Mouse (Mus musculus): ENCODE results near the gene Chrm3. TPM values are rescaled to one million over a fixed set of nuclear protein-coding genes. Genes with fewer than 3 reads are reported as not detected.

Chrm3 gene
- polyA plus RNA-seq, 1 experiment from 2014 or later, result 0.65 TPM

DNA sequence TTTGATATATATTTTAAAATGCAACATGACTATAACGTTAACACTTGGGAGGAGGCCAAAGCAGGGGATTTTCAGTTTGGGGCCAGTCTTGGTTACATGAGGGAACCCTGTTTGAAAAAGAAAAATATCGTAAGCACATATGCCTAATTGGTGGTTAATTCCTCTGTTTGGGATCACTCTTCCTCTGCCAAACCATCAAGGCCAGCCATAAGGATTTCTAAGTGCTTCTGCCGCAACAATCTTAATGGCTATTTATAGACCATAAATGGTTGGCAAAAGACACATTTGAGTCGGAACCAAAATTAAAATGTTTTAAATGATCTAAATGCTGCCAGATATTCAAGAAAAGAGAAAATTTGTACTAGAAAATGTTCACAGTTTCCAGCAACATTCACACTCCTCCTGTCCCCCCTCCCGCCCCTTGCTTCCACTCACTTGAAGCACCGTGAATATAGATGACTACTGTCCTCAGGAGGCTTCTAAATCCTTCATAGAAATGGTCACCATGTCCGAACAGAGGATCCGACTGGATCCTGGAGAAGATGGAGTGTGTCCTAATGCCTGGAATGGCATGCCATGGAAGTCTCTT is 307.3 kb downstream of the Chrm3 start:
- no peak overlapping the region for H3K9ac ChIP-seq (ENCODE audit: low read length)
- H3K4me2 ChIP-seq (ENCODE audit: low read length), result no peak overlapping the region
- no peak overlapping the region for H3K27ac ChIP-seq (ENCODE audit: low read depth, low read length)
- 82% methylated on average over 8 of the region's 8 CpGs for whole genome bisulfite sequencing
- H3K36me3 ChIP-seq (ENCODE audit: control insufficient read depth, insufficient read depth, low read length), result no peaks in the 10 kb centered on the region
- no peaks in the 10 kb centered on the region for H3K27me3 ChIP-seq (replicated peaks; ENCODE audit: control insufficient read depth, insufficient read depth, low read length)
- peak; percentile 58 for DNase-seq (ENCODE audit: low spot score)
- ATAC-seq, result peak; percentile 50; the same call in 1 of the 2 replicates
- no peak overlapping the region for H3K4me3 ChIP-seq (ENCODE audit: low read depth, low read length)
- no peaks in the 10 kb centered on the region for H3K4me1 ChIP-seq (ENCODE audit: control insufficient read depth, insufficient read depth, low read length)
- no peaks in the 10 kb centered on the region for H3K9me3 ChIP-seq (replicated peaks; ENCODE audit: control insufficient read depth, low read length)

DNA sequence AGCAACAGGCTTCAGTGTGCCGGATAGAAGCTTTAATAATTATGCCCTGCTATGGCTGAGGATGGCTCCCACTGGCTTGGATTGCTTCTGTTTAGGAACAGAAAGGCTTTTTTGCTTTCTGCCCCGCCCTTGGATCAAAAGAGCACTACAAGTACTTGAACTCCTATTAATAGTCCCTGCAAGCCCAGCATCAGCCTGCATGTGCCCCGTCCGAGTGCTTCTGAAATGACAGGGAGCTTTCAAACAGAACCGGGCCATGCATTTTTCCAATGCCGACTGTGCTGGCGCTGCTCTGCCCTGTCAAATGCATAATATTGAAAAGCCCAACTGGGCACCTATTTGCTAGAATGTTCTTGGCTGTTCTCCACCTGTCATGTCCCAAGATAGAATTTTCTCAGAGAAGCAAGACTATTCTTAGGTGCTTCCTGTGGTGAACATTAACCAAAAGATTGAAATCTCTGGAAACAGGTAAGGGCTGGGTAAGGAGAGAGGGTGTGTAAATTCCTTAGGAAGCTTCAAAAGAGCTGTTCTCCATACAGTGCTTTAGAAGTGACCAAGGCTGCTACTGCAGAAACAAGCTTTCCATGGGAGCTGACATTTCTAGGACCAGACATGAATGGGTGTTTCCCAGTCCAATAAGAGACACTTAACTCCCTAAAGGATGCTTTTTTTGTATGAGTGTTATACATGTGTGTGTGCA is 314.8 kb downstream of the Chrm3 start:
- Histone ChIP-seq H3K9me3 (replicated peaks; ENCODE audit: control insufficient read depth, low read length) (no peaks in the 10 kb centered on the region), H3K27me3 (replicated peaks; ENCODE audit: control insufficient read depth, insufficient read depth, low read length) (no peaks in the 10 kb centered on the region), H3K4me3 (ENCODE audit: low read depth, low read length) (no peak overlapping the region), H3K4me2 (ENCODE audit: low read length) (no peak overlapping the region), H3K4me1 (ENCODE audit: control insufficient read depth, insufficient read depth, low read length) (no peaks in the 10 kb centered on the region), H3K9ac (ENCODE audit: low read length) (no peak overlapping the region), H3K36me3 (ENCODE audit: control insufficient read depth, insufficient read depth, low read length) (no peaks in the 10 kb centered on the region), H3K27ac (ENCODE audit: low read depth, low read length) (no peak overlapping the region)
- ATAC-seq (no peak), DNase-seq (ENCODE audit: low spot score) (no peak)
- 80% methylated on average over 7 of the region's 7 CpGs for WGBS

DNA sequence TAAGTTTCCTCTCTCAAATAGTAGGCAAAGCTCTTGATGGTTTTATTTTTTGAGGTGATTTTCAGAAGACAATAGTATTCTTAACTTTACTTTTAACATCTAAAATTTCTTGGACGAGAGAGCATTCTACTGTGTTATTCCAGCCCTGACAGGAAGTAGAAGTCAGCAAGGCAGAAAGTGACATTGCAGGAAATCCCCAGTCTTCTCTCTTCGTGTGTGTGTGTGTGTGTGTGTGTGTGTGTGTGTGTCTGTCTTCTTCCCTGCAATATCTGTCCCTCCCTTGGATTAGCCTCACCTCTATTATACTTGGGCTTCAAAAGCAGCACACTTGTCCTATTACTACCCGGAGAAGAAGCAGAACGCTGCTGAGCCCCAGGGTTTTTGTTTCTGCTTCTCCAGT is 316.6 kb downstream of the Chrm3 start:
- Histone ChIP-seq H3K4me2 (ENCODE audit: low read length) (no peak overlapping the region), H3K27me3 (replicated peaks; ENCODE audit: control insufficient read depth, insufficient read depth, low read length) (no peaks in the 10 kb centered on the region), H3K4me3 (ENCODE audit: low read depth, low read length) (no peak overlapping the region), H3K36me3 (ENCODE audit: control insufficient read depth, insufficient read depth, low read length) (no peaks in the 10 kb centered on the region), H3K9ac (ENCODE audit: low read length) (no peak overlapping the region), H3K4me1 (ENCODE audit: control insufficient read depth, insufficient read depth, low read length) (no peaks in the 10 kb centered on the region), H3K9me3 (replicated peaks; ENCODE audit: control insufficient read depth, low read length) (no peaks in the 10 kb centered on the region), H3K27ac (ENCODE audit: low read depth, low read length) (no peak overlapping the region)
- WGBS, result 79% methylated on average over 4 of the region's 4 CpGs
- no peak for DNase-seq (ENCODE audit: low spot score)
- ATAC-seq, result no peak

DNA sequence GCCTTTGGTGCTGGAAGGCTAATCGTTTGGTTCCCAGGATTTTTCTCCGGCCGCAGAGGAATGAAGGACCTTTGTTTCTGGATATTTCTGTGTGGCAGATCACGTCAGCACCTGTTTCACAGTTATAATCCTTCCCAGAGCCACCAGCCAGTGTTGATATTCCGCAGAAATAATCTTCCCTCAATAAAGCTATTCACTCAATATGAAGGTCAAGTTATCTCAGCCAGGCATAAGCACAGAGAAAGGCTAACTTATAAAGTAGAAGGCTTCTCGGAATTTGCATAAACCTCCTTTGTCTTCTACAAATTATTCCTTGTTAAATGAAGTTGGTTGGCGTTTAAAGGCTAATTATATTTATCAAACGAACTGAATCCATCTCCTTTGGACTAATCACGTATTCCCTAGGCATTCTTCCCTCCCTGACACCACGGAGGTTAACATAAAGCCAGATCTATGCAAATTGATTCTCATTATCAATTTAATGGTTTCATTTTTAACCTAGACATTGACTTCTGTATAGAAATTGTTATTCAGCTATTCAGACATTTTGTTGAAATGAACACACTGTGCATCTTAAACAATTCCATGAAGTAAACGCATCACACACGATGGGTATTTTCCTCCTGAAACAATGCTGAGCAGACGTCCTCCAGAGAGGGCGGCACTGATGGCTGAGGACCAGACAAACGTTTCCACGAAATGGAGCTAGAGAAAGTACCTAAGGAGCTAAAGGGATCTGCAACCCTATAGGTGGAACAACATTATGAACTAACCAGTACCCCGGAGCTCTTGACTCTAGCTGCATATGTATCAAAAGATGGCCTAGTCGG is 326.9 kb downstream of the Chrm3 start:
- DNase-seq (ENCODE audit: low spot score), result peak; percentile 27
- H3K27ac ChIP-seq (ENCODE audit: low read depth, low read length), result no peak overlapping the region

DNA sequence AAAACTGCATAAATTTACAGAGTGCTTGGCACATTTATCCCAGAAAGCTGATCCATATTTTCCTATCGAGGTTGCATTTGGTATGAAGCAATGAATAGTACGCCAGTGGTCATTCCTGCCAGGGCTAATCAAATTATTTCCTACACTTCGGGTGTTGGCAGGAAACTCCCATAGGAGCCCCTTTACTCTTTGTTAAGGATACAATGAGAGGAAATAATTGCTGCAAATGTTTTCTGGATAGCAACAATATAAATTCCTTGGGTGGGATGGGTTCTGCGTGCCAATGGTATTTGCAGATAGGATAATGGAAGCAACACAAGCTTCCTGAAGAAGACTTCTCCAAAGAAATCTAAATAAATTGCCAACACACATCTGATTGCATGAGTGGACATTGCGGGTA is 329.1 kb downstream of the Chrm3 start:
- Histone ChIP-seq H3K4me2 (ENCODE audit: low read length) (no peak overlapping the region), H3K27ac (ENCODE audit: low read depth, low read length) (no peak overlapping the region), H3K9me3 (replicated peaks; ENCODE audit: control insufficient read depth, low read length) (no peaks in the 10 kb centered on the region), H3K4me3 (ENCODE audit: low read depth, low read length) (no peak overlapping the region), H3K4me1 (ENCODE audit: control insufficient read depth, insufficient read depth, low read length) (peaks cover 8% of the 10 kb centered on the region), H3K36me3 (ENCODE audit: control insufficient read depth, insufficient read depth, low read length) (no peaks in the 10 kb centered on the region), H3K9ac (ENCODE audit: low read length) (no peak overlapping the region), H3K27me3 (replicated peaks; ENCODE audit: control insufficient read depth, insufficient read depth, low read length) (no peaks in the 10 kb centered on the region)
- ATAC-seq (no peak), DNase-seq (ENCODE audit: low spot score) (no peak)
- 63% methylated on average over 5 of the region's 5 CpGs for WGBS

More for the DNA sequence above, 326.9 kb downstream of the Chrm3 start:
- Histone ChIP-seq H3K27me3 (replicated peaks; ENCODE audit: control insufficient read depth, insufficient read depth, low read length) (no peaks in the 10 kb centered on the region), H3K9ac (ENCODE audit: low read length) (no peak overlapping the region), H3K9me3 (replicated peaks; ENCODE audit: control insufficient read depth, low read length) (no peaks in the 10 kb centered on the region), H3K36me3 (ENCODE audit: control insufficient read depth, insufficient read depth, low read length) (no peaks in the 10 kb centered on the region), H3K4me3 (ENCODE audit: low read depth, low read length) (no peak overlapping the region), H3K4me2 (ENCODE audit: low read length) (no peak overlapping the region), H3K4me1 (ENCODE audit: control insufficient read depth, insufficient read depth, low read length) (peaks cover 8% of the 10 kb centered on the region)
- ATAC-seq, result peak; percentile 57
- 20% methylated on average over 17 of the region's 18 CpGs for WGBS

DNA sequence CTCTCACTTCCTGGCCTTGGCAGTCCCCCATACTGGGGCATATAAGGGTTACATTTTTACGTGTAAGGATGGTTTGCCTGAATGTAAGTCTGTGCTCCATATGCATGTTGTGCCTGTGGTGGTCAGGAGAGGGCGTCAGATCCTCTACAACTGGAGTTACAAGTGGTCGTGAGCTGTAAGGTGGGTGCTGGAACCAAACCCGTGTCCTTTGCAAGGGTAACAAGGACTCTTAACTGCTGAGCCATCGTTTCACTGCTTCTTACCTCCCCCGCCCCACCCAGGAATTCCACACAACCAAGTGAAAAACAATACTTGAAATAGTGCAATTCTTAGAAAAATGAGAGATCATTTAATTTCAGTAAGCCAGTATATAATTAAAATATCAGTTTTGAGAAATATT is 330.7 kb downstream of the Chrm3 start:
- no peak overlapping the region for H3K4me3 ChIP-seq (ENCODE audit: low read depth, low read length)
- no peak for ATAC-seq

DNA sequence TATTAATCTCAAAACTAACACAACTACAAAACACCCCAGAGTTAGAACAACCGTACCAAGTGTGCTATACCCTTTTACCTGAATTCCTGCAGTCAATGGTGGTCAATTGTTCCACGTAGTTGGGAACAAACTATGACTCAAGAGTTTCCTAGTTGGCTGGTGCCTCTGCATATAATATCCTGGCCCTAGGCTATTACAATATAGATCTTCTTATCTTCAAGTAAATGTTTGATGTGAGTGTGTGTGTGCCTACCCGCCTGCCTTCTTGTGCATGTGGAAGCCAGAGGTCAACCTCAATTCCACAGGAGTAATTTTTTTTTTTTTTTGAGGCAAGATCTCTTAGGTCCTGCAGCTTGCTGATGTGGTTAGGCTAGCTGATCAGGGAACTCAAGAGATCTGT is 335.5 kb downstream of the Chrm3 start:
- WGBS, result 87% methylated on average over 3 of the region's 3 CpGs
- Histone ChIP-seq H3K4me3 (ENCODE audit: low read depth, low read length) (no peak overlapping the region), H3K27ac (ENCODE audit: low read depth, low read length) (no peak overlapping the region), H3K27me3 (replicated peaks; ENCODE audit: control insufficient read depth, insufficient read depth, low read length) (no peaks in the 10 kb centered on the region), H3K4me2 (ENCODE audit: low read length) (no peak overlapping the region), H3K9ac (ENCODE audit: low read length) (no peak overlapping the region), H3K9me3 (replicated peaks; ENCODE audit: control insufficient read depth, low read length) (no peaks in the 10 kb centered on the region), H3K4me1 (ENCODE audit: control insufficient read depth, insufficient read depth, low read length) (no peaks in the 10 kb centered on the region), H3K36me3 (ENCODE audit: control insufficient read depth, insufficient read depth, low read length) (no peaks in the 10 kb centered on the region)
- ATAC-seq, result no peak
- DNase-seq (ENCODE audit: low spot score), result no peak

More for the DNA sequence above, 330.7 kb downstream of the Chrm3 start:
- H3K27ac ChIP-seq (ENCODE audit: low read depth, low read length), result no peak overlapping the region
- no peaks in the 10 kb centered on the region for H3K9me3 ChIP-seq (replicated peaks; ENCODE audit: control insufficient read depth, low read length)
- no peak for DNase-seq (ENCODE audit: low spot score)
- H3K4me1 ChIP-seq (ENCODE audit: control insufficient read depth, insufficient read depth, low read length), result peaks cover 8% of the 10 kb centered on the region
- no peak overlapping the region for H3K9ac ChIP-seq (ENCODE audit: low read length)
- H3K4me2 ChIP-seq (ENCODE audit: low read length), result no peak overlapping the region
- no peaks in the 10 kb centered on the region for H3K27me3 ChIP-seq (replicated peaks; ENCODE audit: control insufficient read depth, insufficient read depth, low read length)
- 89% methylated on average over 6 of the region's 6 CpGs for WGBS
- no peaks in the 10 kb centered on the region for H3K36me3 ChIP-seq (ENCODE audit: control insufficient read depth, insufficient read depth, low read length)

DNA sequence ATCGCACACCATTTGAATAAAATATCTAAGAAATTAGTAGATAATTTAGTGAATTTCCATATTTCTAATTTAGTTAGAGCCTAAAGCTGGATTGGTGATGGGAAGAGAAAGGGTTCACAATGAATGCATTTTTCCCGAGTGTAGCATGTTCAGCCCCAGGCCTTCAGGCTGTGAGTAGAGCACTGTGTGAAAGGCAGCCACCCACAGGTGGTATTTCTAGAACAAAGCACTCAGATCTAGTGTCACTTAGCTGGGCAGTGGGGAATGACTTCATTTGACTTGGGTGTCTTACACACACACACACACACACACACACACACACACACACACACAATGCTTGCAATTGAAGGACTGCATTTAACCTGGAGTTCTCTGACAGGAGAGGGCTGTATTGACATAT is 337.5 kb downstream of the Chrm3 start:
- Histone ChIP-seq H3K9ac (ENCODE audit: low read length) (no peak overlapping the region), H3K4me3 (ENCODE audit: low read depth, low read length) (no peak overlapping the region), H3K36me3 (ENCODE audit: control insufficient read depth, insufficient read depth, low read length) (no peaks in the 10 kb centered on the region), H3K27me3 (replicated peaks; ENCODE audit: control insufficient read depth, insufficient read depth, low read length) (no peaks in the 10 kb centered on the region), H3K9me3 (replicated peaks; ENCODE audit: control insufficient read depth, low read length) (no peaks in the 10 kb centered on the region), H3K27ac (ENCODE audit: low read depth, low read length) (no peak overlapping the region), H3K4me2 (ENCODE audit: low read length) (no peak overlapping the region), H3K4me1 (ENCODE audit: control insufficient read depth, insufficient read depth, low read length) (no peaks in the 10 kb centered on the region)
- ATAC-seq (no peak), DNase-seq (ENCODE audit: low spot score) (no peak)
- 59% methylated on average over 2 of the region's 2 CpGs for WGBS

DNA sequence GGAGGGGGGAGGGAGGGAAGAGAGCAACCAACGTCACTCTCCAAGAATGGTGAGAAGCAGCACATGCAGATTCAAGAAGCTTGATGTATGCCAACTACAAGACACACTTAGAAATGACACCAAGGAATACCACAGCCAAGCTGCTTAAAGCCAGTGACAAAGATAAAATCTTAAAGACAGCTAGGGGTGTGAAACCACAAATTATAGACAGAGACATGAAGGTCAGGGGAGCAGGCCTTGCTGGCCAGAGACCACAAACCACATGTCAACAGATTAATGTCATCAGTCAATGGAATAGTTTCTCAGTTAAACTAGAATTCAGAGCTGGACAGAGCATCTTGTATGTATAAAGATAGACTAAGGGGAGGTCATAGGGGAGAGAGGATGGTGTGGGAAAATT is 341.4 kb downstream of the Chrm3 start:
- WGBS, result 58% methylated on average over 1 of the region's 1 CpGs
- ATAC-seq, result no peak
- no peak overlapping the region for H3K4me3 ChIP-seq (ENCODE audit: low read depth, low read length)
- no peaks in the 10 kb centered on the region for H3K4me1 ChIP-seq (ENCODE audit: control insufficient read depth, insufficient read depth, low read length)
- no peaks in the 10 kb centered on the region for H3K9me3 ChIP-seq (replicated peaks; ENCODE audit: control insufficient read depth, low read length)
- DNase-seq (ENCODE audit: low spot score), result no peak
- H3K36me3 ChIP-seq (ENCODE audit: control insufficient read depth, insufficient read depth, low read length), result no peaks in the 10 kb centered on the region
- H3K27me3 ChIP-seq (replicated peaks; ENCODE audit: control insufficient read depth, insufficient read depth, low read length), result no peaks in the 10 kb centered on the region
- H3K27ac ChIP-seq (ENCODE audit: low read depth, low read length), result no peak overlapping the region
- no peak overlapping the region for H3K9ac ChIP-seq (ENCODE audit: low read length)
- no peak overlapping the region for H3K4me2 ChIP-seq (ENCODE audit: low read length)

Data from forebrain, embryonic 14.5 days (tissue).